Comparison of ENCODE assay signal across 9 mouse cellular contexts in genomic region chr9:119192202-119192990, GRCm38 (mm10). TPM values are rescaled to one million over a fixed set of nuclear protein-coding genes. Genes with fewer than 3 reads are reported as not detected.
DNase-seq lines count a peak whose midpoint lies in the region; ATAC-seq and TF ChIP-seq lines count a peak whose summit lies in the region.
"Had no signal": no experiment of that assay in that cellular context is flagged by ENCODE, and none has a peak within 500 bp of the region (broad histone marks: within the 10 kb centered on the region; RNA-seq: fewer than 3 reads in every experiment).

No protein-coding gene starts in this region.

- no peak for TF ChIP-seq POLR2A in spleen, adult 2 months (IDR thresholded peaks at IDR 0.05; ENCODE audit: low read depth, low read length)

- peak; percentile 66 for DNase-seq in forebrain, embryonic 11.5 days (ENCODE audit: low spot score)
- DNase-seq in spleen, adult 2 months (ENCODE audit: low read depth in 1 of 2, low spot score in 2 of 2), result no peak
- no peak for DNase-seq in spleen, adult 12 weeks (ENCODE audit: low spot score)
- DNase-seq in embryo, embryonic 11 days, result peak; percentile 37
- peak; percentile 83 for DNase-seq in kidney, postnatal 14 days
- peak; percentile 46 for DNase-seq in naive thymus-derived CD4-positive, alpha-beta T cell, adult 2 months (ENCODE audit: low read depth)
- no peak for DNase-seq in layer of hippocampus, adult 11-12 months (ENCODE audit: low spot score)

- no peaks in the 10 kb centered on the region for H3K9me3 ChIP-seq in forebrain, embryonic 11.5 days (ENCODE audit: control insufficient read depth, low read length)
- H3K9me3 ChIP-seq in forebrain, embryonic 13.5 days (replicated peaks), result no peaks in the 10 kb centered on the region
- H3K9me3 ChIP-seq: hindbrain, embryonic 15.5 days had no signal

- 33% methylated on average over 11 of the region's 11 CpGs for WGBS in forebrain, embryonic 11.5 days
- WGBS in forebrain, embryonic 13.5 days, result 31% methylated on average over 11 of the region's 11 CpGs
- WGBS in spleen, adult 2 months, result 47% methylated on average over 11 of the region's 11 CpGs

- no peaks in the 10 kb centered on the region for H3K36me3 ChIP-seq in forebrain, embryonic 11.5 days (ENCODE audit: control insufficient read depth, insufficient read depth, low read length)
- no peaks in the 10 kb centered on the region for H3K36me3 ChIP-seq in forebrain, embryonic 13.5 days (ENCODE audit: poor library complexity, severe bottlenecking)
- no peaks in the 10 kb centered on the region for H3K36me3 ChIP-seq in spleen, adult 2 months (ENCODE audit: control insufficient read depth, insufficient read depth, low read length)
- H3K36me3 ChIP-seq: hindbrain, embryonic 15.5 days had no signal

- no peak overlapping the region for H3K4me2 ChIP-seq in forebrain, embryonic 11.5 days (ENCODE audit: low read depth, low read length, severe bottlenecking)
- no peak overlapping the region for H3K4me2 ChIP-seq in forebrain, embryonic 13.5 days
- H3K4me2 ChIP-seq: hindbrain, embryonic 15.5 days had no signal

- H3K9ac ChIP-seq in forebrain, embryonic 11.5 days (ENCODE audit: low read length), result no peak overlapping the region
- H3K9ac ChIP-seq in forebrain, embryonic 13.5 days, result no peak overlapping the region
- H3K9ac ChIP-seq: hindbrain, embryonic 15.5 days had no signal

- H3K27me3 ChIP-seq in forebrain, embryonic 11.5 days (ENCODE audit: control insufficient read depth, insufficient read depth, low read length), result no peaks in the 10 kb centered on the region
- no peaks in the 10 kb centered on the region for H3K27me3 ChIP-seq in forebrain, embryonic 13.5 days
- H3K27me3 ChIP-seq in spleen, adult 2 months (ENCODE audit: control insufficient read depth, insufficient read depth, low read length), result no peaks in the 10 kb centered on the region
- H3K27me3 ChIP-seq: hindbrain, embryonic 15.5 days had no signal

- 0 out of 2 replicates have a peak, but pooled peaks have one; percentile 32 for TF ChIP-seq CTCF in spleen, adult 2 months (IDR thresholded peaks at IDR 0.05; ENCODE audit: extremely low read depth, insufficient read depth, insufficient read length, insufficient replicate concordance)

- no peak overlapping the region for H3K4me3 ChIP-seq in forebrain, embryonic 11.5 days (ENCODE audit: low read depth, low read length)
- H3K4me3 ChIP-seq in forebrain, embryonic 13.5 days, result no peak overlapping the region
- no peak overlapping the region for H3K4me3 ChIP-seq in spleen, adult 2 months (ENCODE audit: extremely low read depth, insufficient read depth, insufficient read length)
- H3K4me3 ChIP-seq: hindbrain, embryonic 15.5 days had no signal

- no peak for ATAC-seq in forebrain, embryonic 11.5 days (replicated peaks; ENCODE audit: low FRiP score)
- ATAC-seq in forebrain, embryonic 13.5 days, result no peak

- H3K4me1 ChIP-seq in forebrain, embryonic 11.5 days (replicated peaks; ENCODE audit: control insufficient read depth, insufficient read depth, low read length), result no peaks in the 10 kb centered on the region
- H3K4me1 ChIP-seq in forebrain, embryonic 13.5 days, result no peaks in the 10 kb centered on the region
- no peaks in the 10 kb centered on the region for H3K4me1 ChIP-seq in spleen, adult 2 months (ENCODE audit: control insufficient read depth, insufficient read depth, insufficient read length)
- H3K4me1 ChIP-seq: hindbrain, embryonic 15.5 days had no signal

- H3K27ac ChIP-seq in forebrain, embryonic 11.5 days (ENCODE audit: low read depth, low read length), result no peak overlapping the region
- no peak overlapping the region for H3K27ac ChIP-seq in forebrain, embryonic 13.5 days
- no peak overlapping the region for H3K27ac ChIP-seq in spleen, adult 2 months (ENCODE audit: insufficient read depth, low read length)
- H3K27ac ChIP-seq: hindbrain, embryonic 15.5 days had no signal

RNA-seq across cellular contexts. Expression of gene Slc22a13, which starts 16.5 kb away (rescaled TPM):
- polyA plus RNA-seq in forebrain, embryonic 11.5 days (2014; fragmentation: Nextera tagmentation; extraction: Ambion mirVana), result not detected in 2 replicates
- polyA plus RNA-seq in forebrain, embryonic 13.5 days (2015; fragmentation: Nextera tagmentation; extraction: Ambion mirVana), result not detected in 2 replicates
- polyA plus RNA-seq in spleen, adult 2 months (2012; rRNA removed), result 0.07 and 0.13 TPM in 2 replicates
- polyA plus RNA-seq: hindbrain, embryonic 15.5 days had no signal

RNA-seq across cellular contexts. Expression of gene Gm47289, which starts 33.4 kb away (rescaled TPM):
- polyA plus RNA-seq in forebrain, embryonic 11.5 days (2014; fragmentation: Nextera tagmentation; extraction: Ambion mirVana), result not detected in 2 replicates
- polyA plus RNA-seq in forebrain, embryonic 13.5 days (2015; fragmentation: Nextera tagmentation; extraction: Ambion mirVana), result not detected in 2 replicates
- not detected in 2 replicates for polyA plus RNA-seq in spleen, adult 2 months (2012; rRNA removed)
- polyA plus RNA-seq: hindbrain, embryonic 15.5 days had no signal

RNA-seq across cellular contexts. Expression of gene Acaa1b, which starts 35.5 kb away (rescaled TPM):
- polyA plus RNA-seq in forebrain, embryonic 11.5 days (2014; fragmentation: Nextera tagmentation; extraction: Ambion mirVana), result 0.84 and 1.2 TPM in 2 replicates
- 1.1 and 1.3 TPM in 2 replicates for polyA plus RNA-seq in forebrain, embryonic 13.5 days (2015; fragmentation: Nextera tagmentation; extraction: Ambion mirVana)
- polyA plus RNA-seq in spleen, adult 2 months (2012; rRNA removed), result 0.86 and 0.92 TPM in 2 replicates

Comparison
In these comparisons a context has a peak if more than half of its experiments do, and no peak if none do; other contexts are left out.
1. DNase-seq: peak in forebrain, embryonic 11.5 days (single experiment), embryo, embryonic 11 days (single experiment), kidney, postnatal 14 days (single experiment) and naive thymus-derived CD4-positive, alpha-beta T cell, adult 2 months (single experiment); none in spleen, adult 2 months (0 of 2), spleen, adult 12 weeks (single experiment) and layer of hippocampus, adult 11-12 months (single experiment).